Mouse (Mus musculus) cerebellum, adult 2 months (tissue): Measurements from ENCODE around the gene Frmpd4.

Experiments used
- CTCF ChIP-seq: fragments of 200-500 bp; IDR thresholded peaks from 2 replicates; pipeline ENCODE4 v1.5.1; 2011; ENCODE audit warnings: low read depth, mild to moderate bottlenecking, control low read depth, low read length, moderate library complexity, borderline replicate concordance; ENCODE audit not compliant: insufficient read depth
- POLR2A ChIP-seq: fragments of 200-500 bp; IDR thresholded peaks from 2 replicates; pipeline ENCODE4 v1.6.1; 2011; ENCODE audit warnings: low read length, control low read depth, borderline replicate concordance; ENCODE audit not compliant: insufficient read depth

- TF ChIP-seq CTCF (no peak), POLR2A (no peak)
Measured at GRCm38 (mm10) chrX:168123589-168123965, 453.5 kb downstream of the Frmpd4 start.
